Mouse (Mus musculus) midbrain, embryonic 11.5 days (tissue): ENCODE data around the gene Bcap29. TPM values are rescaled to one million over a fixed set of nuclear protein-coding genes. Genes with fewer than 3 reads are reported as not detected.
"Not testable (repeated sequence)": the region's sequence is repeated elsewhere in the genome, so short reads cannot be mapped to it uniquely, and the experiment has no call there.

Experiments used
- ATAC-seq: fragments of 200-750 bp; cut with Nextera tagmentation; 2 replicates; pipeline ENCODE4 v1.8.0; 2017; ENCODE audit warnings: moderate TSS enrichment, moderate library complexity; ENCODE audit not compliant: low FRiP score
- DNase-seq: peaks from one replicate; pipeline ENCODE4 v3.0.0; 2015; ENCODE audit warnings: low spot score; ENCODE audit errors: missing footprints
- H3K27ac ChIP-seq: fragments of 300-500 bp; sonication (generic); 2 replicates; pipeline ENCODE4 v1.5.1; 2014; ENCODE audit warnings: low read depth, low read length
- H3K27me3 ChIP-seq: fragments of 300-500 bp; sonication (generic); 2 replicates; pipeline ENCODE4 v1.6.1; 2014; ENCODE audit warnings: mild to moderate bottlenecking, low read length, moderate library complexity, mixed read lengths; ENCODE audit not compliant: control insufficient read depth, insufficient read depth
- H3K36me3 ChIP-seq: fragments of 300-500 bp; sonication (generic); 2 replicates; pipeline ENCODE4 v1.6.1; 2014; ENCODE audit warnings: mild to moderate bottlenecking, low read length, moderate library complexity, mixed read lengths; ENCODE audit not compliant: control insufficient read depth, insufficient read depth
- H3K4me1 ChIP-seq: fragments of 300-500 bp; sonication (generic); 2 replicates; pipeline ENCODE4 v1.6.1; 2014; ENCODE audit warnings: low read length; ENCODE audit not compliant: control insufficient read depth, insufficient read depth
- H3K4me2 ChIP-seq: fragments of 300-500 bp; sonication (generic); 2 replicates; pipeline ENCODE4 v1.6.1; 2014; ENCODE audit warnings: mild to moderate bottlenecking, moderate library complexity
- H3K4me3 ChIP-seq: fragments of 300-500 bp; sonication (generic); 2 replicates; pipeline ENCODE4 v1.5.1; 2014; ENCODE audit warnings: low read depth, low read length
- H3K9ac ChIP-seq: fragments of 300-500 bp; sonication (generic); 2 replicates; pipeline ENCODE4 v1.6.1; 2014; ENCODE audit warnings: low read length
- H3K9me3 ChIP-seq: fragments of 300-500 bp; sonication (generic); 2 replicates; pipeline ENCODE4 v1.6.1; 2016; ENCODE audit warnings: low read length; ENCODE audit not compliant: control insufficient read depth
- WGBS: fragments of 180-500 bp; shearing (Covaris S2); extraction: QIAGEN DNeasy Blood & Tissue Kit; methylation state at CpG from one replicate; pipeline ENCODE4 v1.1.7; 2014; 5-methylcytosine and 5-hydroxymethylcytosine counted together
- polyA plus RNA-seq: library from polyadenylated mRNA; unstranded; fragments of >200 nt; fragmentation: Nextera tagmentation; extraction: Ambion mirVana; gene quantifications from 2 replicates; pipeline ENCODE4 v1.2.1, GENCODE M21; 2014

Gene Bcap29
- polyA plus RNA-seq, 1 experiment from 2014 or later, result 28.1 TPM

- no peak overlapping the region for H3K4me2 ChIP-seq
- no peaks in the 10 kb centered on the region for H3K36me3 ChIP-seq
- DNase-seq, result no peak
- H3K9ac ChIP-seq, result no peak overlapping the region
- peaks cover 6% of the 10 kb centered on the region; the same call in 1 of the 2 replicates for H3K4me1 ChIP-seq
- no peaks in the 10 kb centered on the region for H3K27me3 ChIP-seq
- H3K4me3 ChIP-seq, result no peak overlapping the region
- no peak overlapping the region for H3K27ac ChIP-seq
- WGBS, result 88% methylated on average over 2 of the region's 2 CpGs
- no peak for ATAC-seq
- H3K9me3 ChIP-seq, result no peaks in the 10 kb centered on the region
These were observed 50.7 kb downstream of the Bcap29 start for GRCm38 (mm10) chr12:31583726-31584125.

- Histone ChIP-seq H3K4me2 (no peak overlapping the region), H3K4me1 (peaks cover 6% of the 10 kb centered on the region; the same call in 1 of the 2 replicates), H3K9ac (no peak overlapping the region), H3K27ac (no peak overlapping the region), H3K36me3 (no peaks in the 10 kb centered on the region), H3K27me3 (no peaks in the 10 kb centered on the region), H3K9me3 (no peaks in the 10 kb centered on the region), H3K4me3 (no peak overlapping the region)
- ATAC-seq, result no peak
- DNase-seq, result peak; percentile 72
- WGBS, result 95% methylated on average over 5 of the region's 5 CpGs
These were observed 52.4 kb downstream of the Bcap29 start for GRCm38 (mm10) chr12:31582081-31582480.

- DNase-seq (peak; percentile 80), ATAC-seq (no peak; the same call in 1 of the 2 replicates)
- no peak overlapping the region for H3K4me3 ChIP-seq
- H3K36me3 ChIP-seq, result no peaks in the 10 kb centered on the region
- H3K4me2 ChIP-seq, result no peak overlapping the region
- no peak overlapping the region for H3K27ac ChIP-seq
- no peaks in the 10 kb centered on the region for H3K27me3 ChIP-seq
- peaks cover 6% of the 10 kb centered on the region; the same call in 1 of the 2 replicates for H3K4me1 ChIP-seq
- H3K9me3 ChIP-seq, result no peaks in the 10 kb centered on the region
- H3K9ac ChIP-seq, result no peak overlapping the region
- 49% methylated on average over 7 of the region's 7 CpGs for WGBS
These were observed 53.1 kb downstream of the Bcap29 start for GRCm38 (mm10) chr12:31581319-31581810.

- Histone ChIP-seq H3K4me2 (no peak overlapping the region), H3K9me3 (no peaks in the 10 kb centered on the region), H3K9ac (no peak overlapping the region), H3K4me3 (no peak overlapping the region), H3K27ac (no peak overlapping the region), H3K27me3 (no peaks in the 10 kb centered on the region), H3K4me1 (peaks cover 6% of the 10 kb centered on the region; the same call in 1 of the 2 replicates), H3K36me3 (no peaks in the 10 kb centered on the region)
- peak; percentile 81 for DNase-seq
- peak; percentile 87 for ATAC-seq
- 86% methylated on average over 5 of the region's 5 CpGs for WGBS
These were observed 53.7 kb downstream of the Bcap29 start for GRCm38 (mm10) chr12:31580634-31581318.

- H3K36me3 ChIP-seq, result no peaks in the 10 kb centered on the region
- H3K4me3 ChIP-seq, result no peak overlapping the region
- WGBS, result 89% methylated on average over 8 of the region's 8 CpGs
- H3K9me3 ChIP-seq, result no peaks in the 10 kb centered on the region
- no peak overlapping the region for H3K27ac ChIP-seq
- H3K9ac ChIP-seq, result no peak overlapping the region
- no peak for ATAC-seq
- no peaks in the 10 kb centered on the region for H3K27me3 ChIP-seq
- H3K4me1 ChIP-seq, result peaks cover 6% of the 10 kb centered on the region; the same call in 1 of the 2 replicates
- H3K4me2 ChIP-seq, result no peak overlapping the region
- DNase-seq, result peak; percentile 53
These were observed 55.6 kb downstream of the Bcap29 start for GRCm38 (mm10) chr12:31578691-31579476.

GRCm38 (mm10) chr12:31574506-31574905, 60.0 kb downstream of the Bcap29 start:
- H3K27me3 ChIP-seq, result no peaks in the 10 kb centered on the region
- no peaks in the 10 kb centered on the region for H3K36me3 ChIP-seq
- no peak for DNase-seq
- no peak overlapping the region for H3K4me2 ChIP-seq
- no peaks in the 10 kb centered on the region for H3K4me1 ChIP-seq
- H3K4me3 ChIP-seq, result no peak overlapping the region
- H3K9ac ChIP-seq, result no peak overlapping the region
- no peak overlapping the region for H3K27ac ChIP-seq
- WGBS, result 91% methylated on average over 5 of the region's 5 CpGs
- no peak for ATAC-seq
- no peaks in the 10 kb centered on the region for H3K9me3 ChIP-seq

GRCm38 (mm10) chr12:31569784-31570183, 64.7 kb downstream of the Bcap29 start:
- H3K27me3 ChIP-seq, result no peaks in the 10 kb centered on the region
- DNase-seq (no peak), ATAC-seq (no peak)
- no peaks in the 10 kb centered on the region for H3K9me3 ChIP-seq
- no peaks in the 10 kb centered on the region for H3K36me3 ChIP-seq
- H3K9ac ChIP-seq, result no peak overlapping the region
- H3K4me2 ChIP-seq, result no peak overlapping the region
- WGBS, result 69% methylated on average over 2 of the region's 2 CpGs
- no peaks in the 10 kb centered on the region for H3K4me1 ChIP-seq
- H3K4me3 ChIP-seq, result no peak overlapping the region
- no peak overlapping the region for H3K27ac ChIP-seq

GRCm38 (mm10) chr12:31568661-31569060, 65.8 kb downstream of the Bcap29 start:
- H3K36me3 ChIP-seq, result no peaks in the 10 kb centered on the region

GRCm38 (mm10) chr12:31567535-31567934, 66.9 kb downstream of the Bcap29 start:
- WGBS, result 22% methylated on average over 10 of the region's 10 CpGs
- H3K4me2 ChIP-seq, result peak overlapping the region; percentile 25; the same call in 1 of the 2 replicates
- not testable (repeated sequence) for H3K9ac ChIP-seq, H3K27ac ChIP-seq, H3K4me1 ChIP-seq, H3K36me3 ChIP-seq, H3K27me3 ChIP-seq, ATAC-seq, H3K9me3 ChIP-seq, H3K4me3 ChIP-seq
- DNase-seq, result peak; percentile 83

More at GRCm38 (mm10) chr12:31568661-31569060, 65.8 kb downstream of the Bcap29 start:
- no peak for ATAC-seq
- H3K27me3 ChIP-seq, result no peaks in the 10 kb centered on the region
- no peaks in the 10 kb centered on the region for H3K9me3 ChIP-seq
- no peak overlapping the region for H3K4me2 ChIP-seq
- H3K4me3 ChIP-seq, result no peak overlapping the region
- no peaks in the 10 kb centered on the region for H3K4me1 ChIP-seq
- no peak for DNase-seq
- no peak overlapping the region for H3K9ac ChIP-seq
- no peak overlapping the region for H3K27ac ChIP-seq
